Mouse (Mus musculus) embryonic fibroblast, embryonic 13.5 days (primary cell): ENCODE results near the gene Lrg1.

Experiments
- CTCF ChIP-seq: IDR thresholded peaks from 2 replicates; pipeline ENCODE4 v1.5.1; 2011; ENCODE audit warnings: mild to moderate bottlenecking, control low read depth, low read length, moderate library complexity, borderline replicate concordance; ENCODE audit not compliant: insufficient read depth
- POLR2A ChIP-seq: IDR thresholded peaks from 2 replicates; pipeline ENCODE4 v1.6.1; 2011; ENCODE audit warnings: low read depth, mild to moderate bottlenecking, control low read depth, low read length, moderate library complexity

DNA sequence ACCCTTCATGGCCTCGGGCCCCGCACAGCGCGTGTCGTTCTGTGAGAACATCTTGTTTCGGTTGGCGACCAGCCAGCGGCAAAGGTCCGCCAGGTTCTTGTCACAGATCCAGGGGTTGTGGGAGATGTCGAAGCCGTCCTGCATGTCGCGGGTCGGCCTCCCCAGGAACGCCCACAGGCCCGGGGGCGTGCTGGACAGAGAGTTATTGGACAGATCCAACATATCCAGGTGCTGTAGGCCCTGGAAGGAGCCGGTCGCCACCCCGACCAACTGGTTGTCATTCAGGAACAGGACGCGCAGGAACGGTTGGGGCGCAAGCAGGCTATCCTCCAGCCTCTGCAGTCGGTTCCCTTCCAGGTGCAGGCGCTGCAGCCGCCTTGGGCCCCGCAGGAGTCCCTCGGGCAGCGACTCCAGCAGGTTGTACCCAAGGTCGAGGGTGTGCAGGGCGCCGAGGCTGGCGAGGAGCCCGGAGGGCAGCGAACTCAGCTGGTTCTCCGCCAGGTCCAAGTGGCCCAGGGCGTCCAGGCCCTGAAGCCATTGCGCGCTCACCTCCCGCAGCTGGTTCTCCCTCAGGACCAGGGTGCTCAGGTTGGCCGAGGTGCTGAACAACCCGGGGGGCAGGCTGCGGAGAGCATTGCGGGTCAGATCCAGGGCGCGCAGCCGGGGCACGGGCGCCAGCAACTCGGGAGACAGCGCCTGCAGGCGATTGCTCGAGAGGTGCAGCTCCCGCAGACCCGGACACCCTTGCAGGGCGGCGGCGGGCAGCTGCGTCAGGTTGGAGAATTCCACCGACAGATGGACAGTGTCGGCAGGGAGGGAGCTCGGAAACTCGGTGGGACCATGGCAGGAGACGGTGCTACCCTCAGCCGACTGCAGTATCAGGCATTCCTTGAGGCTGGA lies 1.6 kb downstream of the Lrg1 start:
- TF ChIP-seq CTCF (no peak), POLR2A (no peak)
